Mouse (Mus musculus) liver, adult 2 months (tissue): Measurements from ENCODE around the gene Lep.

ENCODE experiments used
- CTCF ChIP-seq: fragments of 200-500 bp; IDR thresholded peaks from 2 replicates; pipeline ENCODE4 v1.5.1; 2011; ENCODE audit warnings: low read depth, low read length, control low read depth
- POLR2A ChIP-seq: fragments of 200-500 bp; IDR thresholded peaks from 2 replicates; pipeline ENCODE4 v1.6.1; 2011; ENCODE audit warnings: low read length, control low read depth; ENCODE audit not compliant: insufficient read depth; ENCODE audit errors: extremely low read depth

DNA sequence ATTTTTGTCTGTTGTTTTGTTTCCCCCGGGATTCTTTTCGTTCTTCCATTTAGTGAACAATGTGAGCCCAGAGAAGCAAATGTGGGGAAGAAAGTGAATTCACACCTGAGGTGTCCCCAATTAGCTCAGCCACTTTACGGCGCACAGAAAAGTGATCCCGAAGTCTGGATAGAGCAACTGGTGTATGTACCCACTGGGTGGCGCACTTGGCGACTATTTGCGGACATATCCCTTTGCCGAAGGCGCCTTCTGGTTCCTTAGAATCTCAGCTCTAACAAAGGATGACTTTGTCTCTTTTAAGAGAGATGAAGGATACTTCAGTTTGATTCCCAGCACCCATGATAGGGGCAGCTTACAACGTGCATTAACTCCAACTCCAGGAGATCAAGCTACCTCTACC, 32.9 kb downstream of the Lep start:
- no peak for TF ChIP-seq POLR2A
- peak; percentile 38 for TF ChIP-seq CTCF
